Mouse (Mus musculus) ES-Bruce4 (cell line): ENCODE results near the gene Gm45713.

Experiments
- CTCF ChIP-seq: IDR thresholded peaks from one replicate; pipeline ENCODE4 v1.8.1; 2011; ENCODE audit warnings: low read depth, low read length
- EP300 ChIP-seq: IDR thresholded peaks from 2 replicates; pipeline ENCODE4 v1.6.1; 2011; ENCODE audit warnings: low read depth, low read length; ENCODE audit not compliant: insufficient read depth
- POLR2A ChIP-seq: IDR thresholded peaks from one replicate; pipeline ENCODE4 v1.8.1; 2011; ENCODE audit warnings: low read length; ENCODE audit not compliant: insufficient read depth

- TF ChIP-seq POLR2A (no peak), CTCF (no peak), EP300 (no peak)
Observed at GRCm38 (mm10) chr7:45092048-45092447, 44.0 kb downstream of the Gm45713 start, which contains the start of gene Rcn3.
